Mouse (Mus musculus): ENCODE data around the gene Gins3.
"Not testable (repeated sequence)": the region's sequence is repeated elsewhere in the genome, so short reads cannot be mapped to it uniquely, and the experiment has no call there.

Gins3 gene

GRCm38 (mm10) chr8:95648251-95648650 lies 15.0 kb downstream of the Gins3 start:
- no peak for DNase-seq (ENCODE audit: inconsistent age in 2 of 2, low spot score in 1 of 2)

DNA sequence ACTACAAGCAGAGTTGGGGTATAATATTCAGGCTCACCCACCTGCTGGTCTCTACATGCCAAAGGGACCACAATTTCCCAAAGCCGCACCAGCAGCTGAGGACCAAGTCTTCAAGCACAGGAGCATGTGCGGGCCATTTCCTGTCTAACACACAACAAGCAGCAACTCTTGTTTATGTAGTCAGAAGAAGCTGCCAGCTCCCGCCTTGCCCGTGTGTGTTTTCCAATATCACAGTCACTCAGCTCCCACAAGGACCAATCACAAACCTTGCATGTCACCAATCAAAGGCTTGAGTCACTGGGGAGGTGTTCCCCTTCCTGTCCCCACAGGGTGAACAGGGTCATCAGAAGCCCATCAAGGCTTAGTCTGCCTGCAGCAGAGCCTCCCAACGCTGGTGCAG lies 20.1 kb downstream of the Gins3 start:
- DNase-seq (ENCODE audit: inconsistent age in 2 of 2, low spot score in 1 of 2) = no peak

DNA sequence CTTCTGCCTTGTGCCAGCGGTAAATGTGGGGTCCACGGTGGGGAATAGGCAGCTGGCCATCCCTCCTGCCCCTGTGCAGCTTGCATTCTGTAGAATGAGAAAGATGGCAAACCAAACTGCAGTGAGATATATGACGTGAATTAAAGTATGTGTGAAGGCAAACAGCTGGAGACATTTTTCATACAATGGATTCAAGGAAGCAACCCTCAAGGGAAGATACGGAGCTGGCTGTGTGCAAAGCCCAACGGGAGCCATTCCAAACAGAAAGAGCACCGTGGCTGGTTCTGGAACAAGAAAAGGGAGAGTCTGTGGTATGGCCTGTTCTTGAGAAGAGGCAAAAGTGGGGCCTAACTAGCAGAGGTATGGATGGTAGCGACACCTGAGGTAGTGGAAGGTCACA lies 22.6 kb downstream of the Gins3 start:
- DNase-seq (ENCODE audit: inconsistent age in 2 of 2, low spot score in 1 of 2) = no peak

DNA sequence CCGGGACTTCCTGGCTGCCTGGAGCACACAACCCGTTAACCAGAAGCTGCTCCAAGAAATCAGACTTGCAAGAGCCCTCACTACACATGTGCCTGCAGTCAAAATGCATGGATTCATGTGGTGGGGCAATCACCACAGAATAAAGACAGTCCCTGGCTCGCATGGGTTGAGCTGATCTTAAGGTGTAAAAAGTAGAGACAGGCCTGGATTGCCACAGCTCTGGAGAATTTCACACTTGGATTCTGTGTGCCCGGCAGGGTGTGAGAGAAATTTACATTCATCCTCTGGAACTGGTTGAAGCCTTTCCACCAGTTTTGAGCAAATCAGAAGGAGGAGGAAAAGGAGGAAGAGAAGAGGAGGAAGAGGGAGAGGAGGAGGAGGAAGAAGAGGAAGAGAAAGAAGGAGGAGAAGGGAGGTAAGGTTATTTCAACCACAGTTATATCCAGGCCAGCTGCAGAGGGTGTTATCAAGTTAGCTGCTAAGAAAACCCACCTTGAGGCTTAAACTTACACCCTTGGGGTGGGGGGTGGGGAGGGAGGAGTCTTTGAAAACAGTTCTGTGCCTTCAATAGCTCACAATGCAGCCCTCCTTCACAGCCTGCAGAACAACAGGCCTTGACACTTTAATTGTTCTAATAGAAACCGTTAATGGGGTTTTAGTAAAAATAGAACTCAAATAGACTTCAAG lies 23.2 kb downstream of the Gins3 start:
- DNase-seq (ENCODE audit: inconsistent age in 2 of 2, low spot score in 1 of 2) = no peak

DNA sequence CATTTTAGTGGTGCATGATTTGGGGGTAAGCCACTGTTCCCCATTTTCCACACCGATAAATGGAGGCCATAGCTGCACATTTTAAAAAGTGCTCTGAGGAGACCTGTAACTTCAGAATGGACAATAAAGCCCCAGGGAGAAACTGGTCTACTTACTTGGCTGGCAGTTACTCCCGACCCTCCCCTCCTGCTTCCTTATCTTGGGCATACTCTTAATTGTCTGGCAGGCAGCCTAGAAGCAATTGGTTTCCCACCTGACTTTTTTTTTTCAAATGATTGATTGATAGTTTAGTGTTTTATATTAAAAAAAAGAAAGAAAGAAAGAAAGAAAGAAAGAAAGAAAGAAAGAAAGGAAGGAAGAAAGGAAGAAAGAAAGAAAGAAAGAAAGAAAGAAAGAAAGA lies 24.3 kb downstream of the Gins3 start:
- DNase-seq (ENCODE audit: inconsistent age in 2 of 2, low spot score in 1 of 2) = no peak

DNA sequence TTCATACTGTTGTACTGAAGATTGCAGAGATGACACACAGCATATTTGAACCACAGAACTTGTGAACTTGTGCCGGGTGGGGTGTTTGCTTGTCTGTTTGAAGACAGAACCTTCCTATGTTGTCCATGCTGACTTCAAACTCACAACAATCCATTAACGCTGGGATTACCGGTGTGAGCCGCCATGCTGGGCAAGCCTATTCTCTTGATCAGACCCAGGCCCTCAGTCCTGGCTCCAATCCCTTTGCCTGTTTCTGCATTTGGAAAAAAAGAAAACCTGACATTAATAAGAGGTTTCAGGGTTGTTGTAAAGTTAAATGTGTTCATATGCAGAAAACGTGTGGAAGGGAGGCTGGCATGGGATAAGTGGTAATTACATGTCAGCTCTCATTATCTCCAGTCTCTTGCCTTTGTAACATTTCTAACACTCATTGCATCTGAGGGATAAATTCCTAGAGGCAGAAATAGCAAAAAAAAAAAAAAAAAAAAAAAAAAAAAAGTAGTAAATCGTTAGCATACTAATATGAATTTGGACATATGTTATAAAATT lies 27.2 kb downstream of the Gins3 start:
- no peak for DNase-seq (ENCODE audit: inconsistent age in 2 of 2, low spot score in 1 of 2)

- no peak for DNase-seq (ENCODE audit: inconsistent age in 2 of 2, low spot score in 1 of 2)
These were observed 27.8 kb downstream of the Gins3 start for GRCm38 (mm10) chr8:95661085-95661484.

GRCm38 (mm10) chr8:95661575-95661974 lies 28.3 kb downstream of the Gins3 start:
- no peak for DNase-seq (ENCODE audit: inconsistent age in 2 of 2, low spot score in 1 of 2)

DNA sequence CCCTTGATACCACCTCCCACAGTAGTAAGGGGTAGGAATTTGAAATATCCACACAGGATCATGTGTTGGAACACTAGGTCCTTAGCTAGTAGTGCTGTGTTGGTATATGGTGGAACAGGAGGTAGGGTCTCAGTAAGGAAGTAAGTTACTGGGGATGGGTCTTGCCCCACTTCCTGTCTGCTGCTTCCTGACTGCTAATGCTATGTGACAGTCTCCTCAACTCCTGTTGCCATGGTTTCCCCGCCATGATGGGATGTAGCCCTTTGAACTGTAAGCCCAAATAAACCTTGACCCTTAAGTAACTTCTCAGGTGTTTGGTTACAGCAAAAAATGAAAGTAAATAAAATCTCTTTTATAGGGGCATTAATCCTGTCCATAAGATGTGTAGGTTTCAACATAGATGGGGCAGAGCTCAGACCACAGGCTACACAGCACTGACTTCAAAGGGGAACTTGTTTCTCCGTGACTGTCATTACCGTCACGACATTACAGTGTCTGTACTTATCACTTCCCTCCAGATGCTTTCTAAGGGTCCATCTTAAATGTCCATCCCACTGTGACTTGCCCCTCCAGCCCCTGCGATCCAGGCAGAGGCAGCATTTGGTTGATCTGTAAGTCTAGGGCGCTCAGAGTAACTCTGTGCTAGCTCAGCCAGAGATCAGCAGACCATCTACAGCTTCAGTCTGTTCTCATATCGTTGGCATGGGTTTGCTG lies 29.8 kb downstream of the Gins3 start:
- no peak for DNase-seq (ENCODE audit: inconsistent age in 2 of 2, low spot score in 1 of 2)

DNA sequence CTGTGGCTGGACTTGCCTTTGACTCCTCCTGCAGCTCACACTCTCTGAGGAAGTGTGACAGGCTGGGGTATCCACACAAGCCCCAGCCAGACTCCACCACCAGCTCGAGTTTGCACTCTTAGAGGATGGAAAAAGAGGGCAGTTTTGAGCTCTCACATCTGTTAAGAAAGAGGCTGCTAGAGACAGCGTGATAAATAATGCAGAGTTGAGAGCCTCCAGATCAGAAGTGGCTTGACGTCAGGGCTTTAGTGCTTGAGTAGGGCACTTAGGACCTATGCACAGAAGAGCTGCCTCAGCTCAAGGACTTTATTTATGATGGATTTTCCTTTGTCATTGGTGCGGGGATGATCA lies 30.3 kb downstream of the Gins3 start:
- DNase-seq (ENCODE audit: inconsistent age in 2 of 2, low spot score in 1 of 2) = no peak

- DNase-seq (ENCODE audit: inconsistent age in 2 of 2, low spot score in 1 of 2) = not testable (repeated sequence)
These were observed 32.7 kb downstream of the Gins3 start for GRCm38 (mm10) chr8:95665813-95666452.

DNA sequence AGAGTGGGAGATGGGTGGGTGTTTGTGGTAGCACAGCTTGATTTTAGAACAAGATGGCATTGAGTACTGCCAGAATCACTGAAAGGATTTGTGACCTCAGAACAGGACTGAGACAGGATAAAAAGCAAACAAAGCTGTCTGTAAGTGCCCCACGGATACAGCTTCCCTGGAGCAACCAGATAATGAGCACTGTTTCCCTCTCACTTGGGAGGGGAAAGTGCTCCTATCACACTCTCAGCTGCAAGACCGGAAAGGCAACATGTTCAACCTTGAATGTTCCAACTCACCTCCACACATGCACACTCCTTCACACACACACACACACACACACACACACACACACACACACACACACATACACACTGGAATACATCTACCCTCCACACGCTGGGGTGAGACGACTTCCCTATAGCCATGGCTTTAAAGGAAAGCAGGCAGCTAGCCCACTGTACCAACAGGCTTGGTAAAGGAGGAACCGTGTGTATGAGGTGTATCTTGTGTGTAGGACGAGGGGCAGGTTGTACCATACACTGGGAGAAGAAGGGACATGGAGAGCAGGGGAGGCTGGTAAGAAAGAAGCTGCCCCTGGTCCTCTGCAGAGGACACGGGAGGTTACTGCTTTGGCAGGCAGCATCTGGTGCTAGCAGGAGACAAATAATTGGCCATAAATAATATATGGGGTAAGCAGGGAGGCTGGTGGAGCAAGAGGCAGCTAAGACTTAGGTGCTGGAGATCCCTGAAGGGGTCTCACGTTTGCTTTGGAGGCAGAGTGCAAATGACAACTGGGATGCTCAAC lies 35.1 kb downstream of the Gins3 start:
- DNase-seq (ENCODE audit: inconsistent age in 2 of 2, low spot score in 1 of 2) = no peak

GRCm38 (mm10) chr8:95669967-95670366 lies 36.7 kb downstream of the Gins3 start:
- DNase-seq (ENCODE audit: inconsistent age in 2 of 2, low spot score in 1 of 2) = no peak

DNA sequence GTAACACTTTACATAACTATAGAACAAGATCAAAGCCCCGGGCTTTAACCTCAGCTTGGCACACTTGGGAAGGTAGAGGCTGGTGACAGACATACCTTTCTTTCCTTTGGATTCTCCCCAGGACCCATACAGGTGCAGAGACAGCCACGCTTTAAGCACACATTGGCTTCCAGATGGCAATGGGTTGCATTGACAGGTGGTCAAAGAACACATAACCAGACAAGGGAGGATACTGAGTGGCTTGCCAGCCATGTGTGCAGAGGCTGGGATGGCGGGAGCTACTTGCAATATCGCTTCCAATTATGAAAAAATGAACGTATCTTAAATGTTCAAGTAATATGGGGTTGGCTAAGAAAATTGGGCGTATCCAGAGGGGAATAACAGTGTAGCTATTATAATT lies 38.6 kb downstream of the Gins3 start:
- DNase-seq (ENCODE audit: inconsistent age in 2 of 2, low spot score in 1 of 2) = no peak

GRCm38 (mm10) chr8:95672811-95673210 lies 39.6 kb downstream of the Gins3 start:
- DNase-seq (ENCODE audit: inconsistent age in 2 of 2, low spot score in 1 of 2) = peak; percentile 84 to 92

DNA sequence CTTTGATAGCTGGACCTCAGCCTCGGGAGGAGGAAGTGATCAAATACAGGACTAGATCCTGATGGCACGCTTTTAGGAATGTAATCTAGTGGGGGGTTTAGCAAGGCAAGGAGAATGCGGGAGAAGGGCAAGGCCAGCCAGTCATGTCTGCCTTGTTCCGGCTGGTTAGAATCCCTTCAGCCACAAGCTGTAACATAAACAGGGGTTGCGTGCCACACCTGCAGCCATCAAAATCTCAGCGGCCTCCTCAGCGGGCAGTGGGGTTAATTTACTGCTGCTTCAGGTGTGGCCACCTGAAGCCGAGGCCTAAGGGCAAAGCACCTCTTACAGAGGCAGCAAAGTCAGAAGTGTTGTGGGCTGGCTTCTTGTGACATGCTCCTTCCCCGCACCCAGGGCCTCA lies 43.4 kb downstream of the Gins3 start, which contains the start of gene Ndrg4:
Ndrg4 (plus strand) TSS at position 350 of the 400 bp plus-strand sequence.
- no peak for DNase-seq (ENCODE audit: inconsistent age in 2 of 2, low spot score in 1 of 2)

DNA sequence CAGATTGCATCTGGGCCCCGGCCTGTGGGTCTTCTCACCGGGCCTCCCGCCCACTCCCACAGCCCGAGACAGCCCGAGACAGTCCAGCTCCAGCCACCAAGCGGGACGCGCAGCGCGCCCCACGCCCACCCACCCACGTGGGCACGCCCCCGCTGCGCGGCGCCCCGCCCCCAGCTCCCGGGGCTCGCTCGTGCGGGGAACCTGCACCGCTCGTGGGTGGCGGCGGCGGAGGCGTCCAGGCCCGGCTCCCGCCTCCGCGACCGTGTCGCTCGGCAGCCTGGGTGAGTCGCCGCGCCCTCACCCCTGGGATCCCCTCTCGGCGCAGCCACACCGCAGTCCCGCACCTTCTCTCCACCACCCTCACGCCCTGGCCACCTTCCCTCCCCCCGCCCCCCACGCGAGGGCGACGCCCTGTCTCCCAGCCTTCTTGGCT lies 44.4 kb downstream of the Gins3 start:
- peak; percentile 26 to 51 for DNase-seq (ENCODE audit: inconsistent age in 2 of 2, low spot score in 1 of 2)

- peak; percentile 29 to 74 for DNase-seq (ENCODE audit: inconsistent age in 2 of 2, low spot score in 1 of 2)
These were observed 44.9 kb downstream of the Gins3 start for GRCm38 (mm10) chr8:95678024-95678611.

DNA sequence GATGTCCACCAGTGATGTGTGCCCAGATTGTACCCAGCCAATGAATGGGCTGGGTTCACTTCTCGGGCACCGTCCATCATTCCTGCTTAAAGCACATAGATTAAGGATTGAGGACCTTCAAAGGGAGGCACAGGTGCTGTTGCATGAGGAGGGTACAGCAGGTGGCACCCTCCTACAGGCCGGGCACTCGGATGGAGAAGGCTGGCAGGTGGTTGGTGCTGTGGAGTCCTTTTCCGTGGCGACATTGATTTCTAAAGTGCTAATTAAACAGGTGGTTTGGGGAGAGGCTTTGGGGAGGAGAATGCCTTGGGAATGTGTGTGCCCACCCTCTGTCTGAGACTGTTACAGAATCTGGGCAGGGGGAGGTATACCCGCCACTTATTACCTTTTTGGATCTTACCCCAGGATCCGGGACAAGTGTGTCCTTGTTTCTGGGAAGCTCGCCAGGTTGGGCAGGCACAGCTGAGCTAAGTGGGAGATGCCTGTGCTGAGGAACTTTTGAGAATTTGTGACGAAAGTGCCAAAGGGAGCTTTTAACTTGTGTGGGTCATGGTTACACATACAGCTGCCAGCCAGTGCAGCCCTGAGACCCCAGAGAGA lies 54.9 kb downstream of the Gins3 start:
- DNase-seq (ENCODE audit: inconsistent age in 2 of 2, low spot score in 1 of 2) = peak; percentile 30 to 63

DNA sequence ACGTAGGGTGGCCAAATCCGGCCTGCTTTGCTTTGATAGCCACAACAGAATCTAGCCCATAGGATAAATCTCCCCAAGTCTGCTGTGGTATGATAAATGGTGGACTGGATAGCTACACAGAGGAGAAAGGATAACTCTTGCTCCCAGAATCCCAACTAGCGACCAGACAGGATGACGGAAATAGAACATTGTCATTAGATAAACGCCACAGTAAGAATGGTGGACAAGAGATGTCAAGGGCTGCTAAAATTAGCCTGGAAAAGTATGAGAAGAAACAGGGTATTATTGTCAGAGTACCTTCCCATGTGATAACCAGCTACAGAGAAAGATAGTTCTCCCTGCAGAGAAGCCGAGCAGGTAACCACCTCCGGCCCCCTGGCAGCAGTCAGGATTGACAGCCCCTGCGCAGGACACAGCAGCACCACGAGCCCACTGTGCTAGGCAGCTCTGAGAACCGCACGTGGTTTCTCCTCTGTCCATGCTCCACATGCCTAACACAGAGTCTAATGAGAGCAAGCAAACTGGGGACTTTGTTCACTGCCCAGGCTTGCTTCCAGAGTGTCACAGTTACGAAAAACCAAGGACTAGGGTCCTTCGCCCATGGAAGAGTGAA lies 57.8 kb downstream of the Gins3 start:
- DNase-seq (ENCODE audit: inconsistent age in 2 of 2, low spot score in 1 of 2) = no peak

All from adrenal gland, adult (tissue).